Mouse (Mus musculus): ENCODE results near the gene Foxn4.
A peak's percentile ranks its signal among the peaks of the same experiment; 100 is the strongest.

Foxn4 gene

GRCm38 (mm10) chr5:114279382-114280143 is 6.0 kb upstream of the Foxn4 start:
- no peak for DNase-seq

- no peak for DNase-seq
Observed at GRCm38 (mm10) chr5:114275991-114276390, 2.4 kb upstream of the Foxn4 start.

GRCm38 (mm10) chr5:114275339-114275738 is 1.7 kb upstream of the Foxn4 start:
- DNase-seq, result no peak

GRCm38 (mm10) chr5:114269984-114270383 is 3.6 kb downstream of the Foxn4 start:
- DNase-seq, result no peak

GRCm38 (mm10) chr5:114269499-114269898 is 4.1 kb downstream of the Foxn4 start:
- no peak for DNase-seq

- no peak for DNase-seq
Observed at GRCm38 (mm10) chr5:114268646-114269045, 5.0 kb downstream of the Foxn4 start.

- DNase-seq, result no peak
Observed at GRCm38 (mm10) chr5:114264791-114265190, 8.8 kb downstream of the Foxn4 start.

GRCm38 (mm10) chr5:114264030-114264459 is 9.6 kb downstream of the Foxn4 start:
- DNase-seq, result no peak

- DNase-seq, result no peak
Observed at GRCm38 (mm10) chr5:114261494-114261893, 12.1 kb downstream of the Foxn4 start.

GRCm38 (mm10) chr5:114259495-114259894 is 14.1 kb downstream of the Foxn4 start:
- DNase-seq, result no peak

- DNase-seq, result peak; percentile 68
Observed at GRCm38 (mm10) chr5:114248174-114248589, 25.4 kb downstream of the Foxn4 start.

- no peak for DNase-seq
Observed at GRCm38 (mm10) chr5:114246465-114246864, 27.1 kb downstream of the Foxn4 start.

- no peak for DNase-seq
Observed at GRCm38 (mm10) chr5:114239737-114240136, 33.9 kb downstream of the Foxn4 start.

GRCm38 (mm10) chr5:114238924-114239323 is 34.7 kb downstream of the Foxn4 start:
- peak; percentile 23 for DNase-seq

GRCm38 (mm10) chr5:114228901-114229300 is 44.7 kb downstream of the Foxn4 start:
- DNase-seq, result no peak

- no peak for DNase-seq
Observed at GRCm38 (mm10) chr5:114226051-114226450, 47.6 kb downstream of the Foxn4 start.

GRCm38 (mm10) chr5:114218771-114219170 is 54.8 kb downstream of the Foxn4 start:
- no peak for DNase-seq

GRCm38 (mm10) chr5:114213183-114213582 is 60.4 kb downstream of the Foxn4 start:
- DNase-seq, result peak; percentile 84

GRCm38 (mm10) chr5:114206158-114206557 is 67.4 kb downstream of the Foxn4 start:
- DNase-seq, result no peak
